Mouse (Mus musculus): ENCODE measurements around the gene Tubb2a. TPM values are rescaled to one million over a fixed set of nuclear protein-coding genes. Genes with fewer than 3 reads are reported as not detected.

Tubb2a gene
- total RNA-seq, 2 experiments from 2014 or later: 13.6 to 14.8 TPM

GRCm38 (mm10) chr13:34050479-34050878 is 27.3 kb downstream of the Tubb2a start:
- no peak for DNase-seq

GRCm38 (mm10) chr13:34047526-34047925 is 30.3 kb downstream of the Tubb2a start:
- DNase-seq: no peak

GRCm38 (mm10) chr13:34046421-34047012 is 31.3 kb downstream of the Tubb2a start:
- peak; percentile 62 for DNase-seq

DNA sequence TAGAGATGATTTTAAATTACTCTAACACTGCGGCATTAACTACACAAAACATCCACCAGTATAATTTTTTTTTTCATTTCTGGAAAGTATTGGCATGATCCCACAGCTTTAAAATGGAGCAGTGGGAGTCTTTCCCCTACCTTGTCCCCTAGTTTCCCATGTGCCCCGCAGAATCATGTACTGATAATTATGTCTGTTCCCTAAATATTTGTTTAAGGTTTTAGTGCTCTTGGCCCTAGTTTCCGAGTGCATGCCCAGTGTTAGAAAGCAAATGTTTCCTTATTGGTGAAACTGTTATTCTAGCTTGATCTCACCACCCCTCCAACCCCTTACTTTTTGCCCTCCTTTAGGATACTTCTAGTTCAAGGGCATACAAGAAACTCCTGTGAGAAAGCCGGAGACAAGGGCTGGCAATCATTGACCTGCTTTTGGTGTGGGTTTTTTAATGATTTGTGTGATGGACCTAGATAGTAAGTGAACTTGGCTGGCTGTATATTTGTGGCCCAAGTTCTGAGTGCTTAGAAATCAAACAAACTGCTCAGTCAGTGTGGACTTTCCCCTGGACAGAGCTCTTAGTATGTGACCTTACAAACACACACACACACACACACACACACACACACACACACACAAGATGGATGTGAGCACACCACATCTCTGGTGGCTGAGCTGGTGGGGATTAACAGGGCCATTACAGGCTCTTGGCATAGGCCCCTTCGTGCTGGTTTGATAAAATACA is 32.1 kb downstream of the Tubb2a start:
- no peak for DNase-seq

GRCm38 (mm10) chr13:34043716-34044393 is 34.0 kb downstream of the Tubb2a start:
- DNase-seq: no peak

- no peak for DNase-seq
Measured at GRCm38 (mm10) chr13:34040091-34040490, 37.7 kb downstream of the Tubb2a start.

DNA sequence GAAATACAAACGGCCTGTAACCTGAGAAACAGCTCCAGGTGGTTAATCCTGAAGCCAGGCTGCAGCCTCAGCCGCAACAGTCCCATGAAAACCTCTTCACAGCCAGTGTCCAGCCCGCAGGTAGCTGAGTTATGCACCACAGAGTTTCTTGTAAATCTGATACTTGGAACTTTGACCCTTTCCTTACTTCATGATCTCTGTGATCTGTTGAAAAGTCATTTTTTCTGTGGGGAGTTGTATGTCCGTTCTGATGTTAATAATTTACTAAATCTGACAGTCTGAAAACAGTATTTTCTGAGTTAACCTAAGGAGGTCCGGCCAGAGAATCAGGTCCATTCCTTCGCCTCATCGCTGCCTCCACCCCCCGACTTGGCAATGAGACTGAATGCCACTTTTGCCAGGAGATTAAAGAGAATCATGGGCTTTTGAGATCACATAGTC is 38.9 kb downstream of the Tubb2a start:
- DNase-seq: no peak

DNA sequence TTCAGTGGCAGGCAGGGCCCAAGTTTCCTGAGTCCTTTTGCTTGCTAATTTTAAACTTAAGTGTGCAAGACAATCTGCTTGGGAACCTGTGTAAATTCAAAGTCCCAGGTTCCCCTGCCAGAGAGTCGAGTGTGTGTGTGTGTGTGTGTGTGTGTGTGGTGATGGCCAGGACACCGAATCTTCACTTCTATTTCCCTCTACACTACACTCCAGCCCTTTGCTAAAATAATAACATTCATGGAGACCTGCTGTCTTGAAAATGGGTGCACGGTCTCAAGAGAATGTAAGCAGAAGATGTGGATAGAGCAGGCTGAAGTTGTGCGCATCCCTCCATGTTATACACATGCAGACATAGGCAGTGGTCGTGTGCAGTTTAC is 39.8 kb downstream of the Tubb2a start:
- no peak for DNase-seq

- peak; percentile 91 for DNase-seq
Measured at GRCm38 (mm10) chr13:34037172-34038055, 40.4 kb downstream of the Tubb2a start, which contains the start of gene Bphl. Gene Bphl (plus strand): TSS chr13:34037597.

- DNase-seq: no peak
Measured at GRCm38 (mm10) chr13:34036726-34037125, 41.1 kb downstream of the Tubb2a start.

DNA sequence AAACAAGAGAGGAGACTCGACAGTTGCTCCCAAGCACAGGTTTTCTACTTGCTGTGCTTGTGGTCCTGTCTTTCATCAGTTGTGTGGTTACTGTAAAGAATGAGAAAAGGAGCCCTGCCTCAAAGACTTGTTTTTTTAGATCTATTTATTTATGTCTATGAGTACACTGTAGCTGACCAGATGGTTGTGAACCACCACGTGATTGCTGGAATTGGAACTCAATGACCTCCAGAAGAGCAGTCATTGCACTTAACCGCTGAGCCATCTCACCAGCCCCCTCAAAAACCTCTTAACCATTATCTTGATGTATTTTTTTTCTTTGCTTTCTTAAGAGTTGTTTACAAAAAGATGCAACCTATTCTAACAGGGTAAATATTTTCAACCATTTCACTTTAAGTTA is 42.4 kb downstream of the Tubb2a start:
- no peak for DNase-seq

DNA sequence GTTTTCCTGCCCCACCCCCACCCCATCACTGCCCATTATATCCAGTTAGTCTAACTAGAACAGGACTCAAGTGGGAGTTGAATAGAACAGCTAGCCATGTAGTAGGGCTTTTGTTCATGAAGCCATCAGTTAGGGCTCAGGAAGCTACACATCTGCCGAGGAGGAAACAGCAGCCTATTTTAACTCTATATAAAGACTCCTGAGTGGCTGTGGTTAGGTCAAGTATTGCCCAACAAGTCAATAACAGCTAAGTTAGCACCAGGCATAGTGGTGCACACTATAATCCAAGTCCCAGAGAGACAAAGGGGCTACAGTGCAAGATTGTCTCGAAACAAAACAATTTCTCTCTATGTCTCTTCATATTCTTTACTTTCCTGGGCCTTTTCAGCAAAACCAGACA is 45.8 kb downstream of the Tubb2a start:
- no peak for DNase-seq

Other genes with a start within 250 kb of the Tubb2a start
- gene Serpinb6e, start 234.6 kb downstream of the Tubb2a start, total RNA-seq (2021): not detected
- under 1 TPM in 1 of 2 experiments, not detected in 1; 0.20 TPM for gene Serpinb6c, start 172.3 kb downstream of the Tubb2a start, total RNA-seq (2021)
- 10 to 100 TPM; 14.6 to 15.6 TPM for gene Nqo2, start 113.3 kb downstream of the Tubb2a start, total RNA-seq (2021)
- gene Ripk1, start 75.6 kb downstream of the Tubb2a start, total RNA-seq (2021): 1 to 10 TPM; 4.3 to 4.4 TPM
- gene Serpinb6a, start 75.2 kb downstream of the Tubb2a start, total RNA-seq (2021): 10 to 100 TPM; 90.9 to 96.4 TPM
- gene Bphl, start 40.4 kb downstream of the Tubb2a start, total RNA-seq (2021): 10 to 100 TPM; 23.7 TPM
- 1 to 10 TPM; 2.3 to 3.6 TPM for gene Tubb2b, start 52.5 kb upstream of the Tubb2a start, total RNA-seq (2021)
- gene Psmg4, start 85.0 kb upstream of the Tubb2a start, total RNA-seq (2021): 10 to 100 TPM; 15.9 to 16.2 TPM

Measured in gastrocnemius, postnatal 25 days (tissue).